Mouse (Mus musculus) cerebellum, postnatal 4 days (tissue): Measurements from ENCODE around the gene Mrpl32.

Source experiments
- DNase-seq, 2 experiments: peaks; one replicate each; pipeline ENCODE4 v3.0.0; 2022; ENCODE audit warnings: low spot score in 2 of 2, mixed read lengths in 1 of 2

Mrpl32 gene

GRCm38 (mm10) chr13:14612926-14613529, at the start of gene Mrpl32, which contains the start of gene Psma2:
Gene Mrpl32, minus strand, starts transcription at chr13:14613165.
Gene Psma2, plus strand, starts transcription at chr13:14613240.
- peak; percentile 92 to 95 for DNase-seq

DNA sequence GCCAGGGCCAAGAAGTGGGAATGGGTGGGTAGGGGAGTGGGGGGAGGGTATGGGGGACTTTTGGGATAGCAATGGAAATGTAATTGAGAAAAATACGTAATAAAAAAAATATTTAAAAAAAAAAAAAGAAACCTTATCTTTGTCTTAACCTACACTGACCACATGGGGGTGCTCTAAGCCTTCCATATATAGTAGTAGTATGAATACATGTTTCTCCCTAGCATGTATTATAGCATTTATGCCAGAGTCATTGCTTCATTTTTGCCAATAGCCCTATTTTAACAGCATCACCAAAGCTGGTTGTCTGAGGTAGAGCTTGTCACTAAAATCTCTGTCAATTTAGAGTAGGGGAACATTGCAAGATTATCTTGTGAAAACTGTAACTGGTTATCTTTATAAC, 36.3 kb upstream of the Mrpl32 start:
- peak in 1 of 2 experiments; percentile 16 for DNase-seq

- DNase-seq, result no peak
These were observed 27.0 kb upstream of the Mrpl32 start for GRCm38 (mm10) chr13:14639998-14640397.

- peak; percentile 88 to 91 for DNase-seq
These were observed 17.0 kb upstream of the Mrpl32 start, which contains the start of gene AW209491 for GRCm38 (mm10) chr13:14629726-14630641. Gene AW209491, plus strand, starts transcription at chr13:14630154.

DNA sequence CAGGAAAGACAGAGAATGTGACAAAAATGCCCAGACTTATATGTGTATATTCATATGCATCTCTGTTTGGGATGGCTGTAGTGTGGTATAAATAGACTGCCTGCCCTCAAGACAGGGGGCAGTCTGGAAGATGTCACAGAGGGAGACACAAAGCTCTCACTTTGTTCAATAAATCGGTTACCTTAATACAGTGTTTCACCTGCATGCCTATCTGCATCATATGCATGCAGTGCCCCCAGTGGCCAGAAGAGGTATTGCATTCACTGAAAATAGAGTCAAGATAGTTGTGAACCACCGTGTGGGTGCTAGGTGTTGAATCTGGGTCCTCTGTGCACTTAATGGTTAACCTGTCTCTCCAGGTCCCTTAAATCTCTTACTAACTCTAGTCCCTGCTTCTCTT, 5.8 kb upstream of the Mrpl32 start:
- DNase-seq, result peak; percentile 48 to 71

GRCm38 (mm10) chr13:14613553-14613952, 588 bp upstream of the Mrpl32 start:
- DNase-seq, result no peak

DNA sequence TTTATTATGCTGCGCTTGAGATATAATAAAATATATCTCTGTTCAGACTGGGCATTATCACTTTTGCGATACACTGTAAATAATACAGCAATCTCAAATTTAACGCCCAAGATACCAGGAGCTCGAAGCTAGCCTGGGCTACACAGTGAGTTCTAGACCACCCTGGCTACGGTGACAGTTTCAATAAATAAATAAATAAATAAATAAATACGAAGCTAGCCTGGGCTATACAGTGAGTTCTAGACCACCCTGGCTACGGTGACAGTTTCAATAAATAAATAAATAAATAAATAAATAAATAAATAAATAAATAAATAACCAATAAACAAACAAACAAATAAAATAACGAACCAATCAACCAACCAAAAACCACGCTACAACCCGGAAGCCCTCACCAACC, 502 bp downstream of the Mrpl32 start:
- no peak for DNase-seq

GRCm38 (mm10) chr13:14607616-14608015, 5.3 kb downstream of the Mrpl32 start:
- no peak for DNase-seq

DNA sequence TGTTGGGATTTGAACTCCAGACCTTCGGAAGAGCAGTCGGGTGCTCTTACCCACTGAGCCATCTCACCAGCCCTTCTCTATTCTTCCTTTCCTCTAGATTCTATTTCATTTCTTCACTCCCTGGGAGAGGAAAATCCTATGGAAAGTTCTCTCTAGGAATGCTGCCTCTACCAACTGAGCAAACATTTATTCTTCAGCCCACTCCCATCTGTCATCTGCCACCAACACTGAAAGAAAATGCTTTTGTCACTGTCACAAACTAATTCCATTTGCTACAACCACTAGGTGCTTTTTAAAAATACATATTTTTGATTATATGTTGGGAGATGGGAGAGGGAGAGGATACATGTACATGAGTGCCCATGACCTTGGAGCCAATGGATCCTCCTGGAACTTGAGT, 10.2 kb downstream of the Mrpl32 start:
- DNase-seq, result no peak

GRCm38 (mm10) chr13:14580392-14580791, 32.6 kb downstream of the Mrpl32 start:
- DNase-seq, result no peak

DNA sequence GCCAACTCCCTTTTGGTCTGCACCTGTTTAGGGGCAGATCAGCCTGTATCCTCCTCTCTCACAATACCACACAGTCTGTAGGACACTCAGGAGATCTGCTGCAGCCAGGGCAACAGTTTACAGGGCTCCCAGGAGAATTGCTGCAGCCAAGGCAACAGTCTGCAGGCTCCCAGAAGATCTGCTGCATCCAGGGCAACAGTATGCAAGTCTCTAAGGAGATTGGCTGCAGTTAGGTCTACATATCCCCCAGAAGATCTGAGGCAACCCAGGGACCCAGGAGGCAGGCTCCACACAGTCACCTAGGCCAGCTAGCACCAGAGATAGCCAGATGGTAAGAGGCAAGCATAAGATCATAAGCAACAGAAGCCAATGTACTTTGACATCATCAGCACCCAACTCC, 38.8 kb downstream of the Mrpl32 start:
- DNase-seq, result no peak

DNA sequence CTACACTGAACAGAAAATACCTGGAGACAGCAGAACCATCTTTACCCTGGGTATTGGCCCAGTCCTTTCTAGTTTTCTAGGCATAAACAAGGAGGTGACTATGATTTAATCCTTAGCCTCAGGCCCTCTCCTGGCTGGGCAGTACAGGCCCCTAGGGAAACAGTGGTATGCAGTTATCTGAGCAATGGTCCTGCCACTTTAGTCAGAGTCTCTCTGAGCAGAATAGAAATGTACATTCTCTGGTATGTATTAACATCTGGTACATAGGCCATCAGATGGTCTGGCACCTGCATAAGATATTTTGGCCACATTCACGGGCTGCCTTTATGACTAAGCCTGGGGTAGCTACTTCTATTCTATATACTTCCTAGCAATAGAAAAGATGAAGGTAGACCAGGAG, 51.6 kb downstream of the Mrpl32 start:
- no peak for DNase-seq
